Mouse (Mus musculus): ENCODE measurements at regions not wholly inside any gene's neighbourhood (a gene's known extent, or its start where the extent isn't known, plus 50 kb on each side); places are given as distances from the start of the nearest gene placed in this dataset.

DNA sequence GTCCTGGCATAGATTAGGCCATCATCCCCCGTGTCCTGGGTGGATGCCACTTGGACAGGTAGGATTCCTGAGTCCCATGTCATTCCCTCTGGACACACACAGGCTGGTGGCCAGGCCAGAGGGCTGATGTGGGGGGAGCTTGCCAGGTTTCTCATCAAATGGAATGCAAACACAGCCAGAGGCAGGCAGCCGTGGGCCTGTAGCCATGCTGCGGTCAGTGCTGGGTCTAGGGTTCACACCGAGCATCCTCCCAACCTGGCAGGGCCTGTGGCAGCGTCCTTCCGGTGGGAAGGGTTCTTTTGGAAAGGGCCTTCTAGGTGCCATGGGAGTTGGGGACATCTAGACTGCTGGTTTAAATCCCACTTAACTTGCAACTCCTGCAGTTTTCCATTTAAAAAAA lies 80.7 kb upstream of the Ubl3 start:
- no peak overlapping the region for H3K27ac ChIP-seq (replicated peaks; ENCODE audit: low read depth, low read length)

DNA sequence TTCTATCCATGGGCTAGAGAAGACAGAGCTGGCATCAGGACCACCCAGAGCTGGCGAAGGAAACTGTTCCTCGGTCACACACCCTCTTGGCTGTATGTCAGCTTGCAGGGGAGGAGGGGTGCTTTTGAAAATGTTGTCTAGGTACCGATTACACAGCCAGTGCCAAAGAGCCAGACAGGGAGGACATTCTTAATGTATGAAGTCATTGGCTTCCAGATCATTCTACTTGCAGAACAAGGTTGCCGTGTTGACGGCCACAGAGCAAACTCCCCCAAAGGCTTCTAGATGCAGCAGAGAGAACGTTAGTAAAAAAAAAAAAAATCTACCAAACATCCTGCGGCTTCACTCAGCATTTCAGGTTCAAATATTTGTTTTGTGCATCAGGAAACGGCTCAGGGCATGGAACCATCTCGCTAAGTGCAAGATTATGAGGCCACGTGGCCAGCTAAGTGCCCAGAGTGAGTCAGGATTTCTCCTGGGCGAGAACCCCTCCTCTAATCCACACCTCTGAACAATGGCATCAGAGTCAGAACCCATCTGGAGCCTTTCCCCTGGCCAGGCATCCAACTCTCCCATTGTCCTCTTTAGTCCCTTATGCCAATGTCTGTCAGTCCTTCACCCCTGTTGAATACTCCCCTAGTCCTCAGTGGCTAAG lies 80.1 kb upstream of the Ubl3 start:
- DNase-seq (ENCODE audit: low spot score) (peak; percentile 3), ATAC-seq (ENCODE audit: low FRiP score, low read depth) (no peak)
- 43% methylated on average over 11 of the region's 11 CpGs for WGBS
- TF ChIP-seq POLR2A (IDR thresholded peaks at IDR 0.05; ENCODE audit: borderline replicate concordance, extremely low read depth, insufficient read depth, insufficient read length): no peak
- Histone ChIP-seq H3K9me3 (ENCODE audit: control insufficient read depth, low read length) (no peaks in the 10 kb centered on the region), H3K27ac (replicated peaks; ENCODE audit: low read depth, low read length) (no peak overlapping the region), H3K4me1 (ENCODE audit: control insufficient read depth, insufficient read depth, low read length) (peaks cover 32% of the 10 kb centered on the region), H3K4me2 (replicated peaks; ENCODE audit: low read depth, low read length, severe bottlenecking) (no peak overlapping the region), H3K36me3 (ENCODE audit: control insufficient read depth, insufficient read depth, low read length) (no peaks in the 10 kb centered on the region), H3K9ac (ENCODE audit: low read depth, low read length, severe bottlenecking) (no peak overlapping the region), H3K4me3 (replicated peaks; ENCODE audit: low read length) (no peak overlapping the region), H3K27me3 (ENCODE audit: control insufficient read depth, insufficient read depth, low read length) (no peaks in the 10 kb centered on the region)

More for the DNA sequence above, 80.7 kb upstream of the Ubl3 start:
- no peaks in the 10 kb centered on the region for H3K9me3 ChIP-seq (ENCODE audit: control insufficient read depth, low read length)
- H3K4me2 ChIP-seq (replicated peaks; ENCODE audit: low read depth, low read length, severe bottlenecking): no peak overlapping the region
- no peak for DNase-seq (ENCODE audit: low spot score)
- H3K4me3 ChIP-seq (replicated peaks; ENCODE audit: low read length): no peak overlapping the region
- peaks cover 32% of the 10 kb centered on the region for H3K4me1 ChIP-seq (ENCODE audit: control insufficient read depth, insufficient read depth, low read length)
- no peaks in the 10 kb centered on the region for H3K27me3 ChIP-seq (ENCODE audit: control insufficient read depth, insufficient read depth, low read length)
- TF ChIP-seq POLR2A (IDR thresholded peaks at IDR 0.05; ENCODE audit: borderline replicate concordance, extremely low read depth, insufficient read depth, insufficient read length): no peak
- 95% methylated on average over 6 of the region's 6 CpGs for WGBS
- ATAC-seq (ENCODE audit: low FRiP score, low read depth): no peak
- no peak overlapping the region for H3K9ac ChIP-seq (ENCODE audit: low read depth, low read length, severe bottlenecking)
- H3K36me3 ChIP-seq (ENCODE audit: control insufficient read depth, insufficient read depth, low read length): no peaks in the 10 kb centered on the region

DNA sequence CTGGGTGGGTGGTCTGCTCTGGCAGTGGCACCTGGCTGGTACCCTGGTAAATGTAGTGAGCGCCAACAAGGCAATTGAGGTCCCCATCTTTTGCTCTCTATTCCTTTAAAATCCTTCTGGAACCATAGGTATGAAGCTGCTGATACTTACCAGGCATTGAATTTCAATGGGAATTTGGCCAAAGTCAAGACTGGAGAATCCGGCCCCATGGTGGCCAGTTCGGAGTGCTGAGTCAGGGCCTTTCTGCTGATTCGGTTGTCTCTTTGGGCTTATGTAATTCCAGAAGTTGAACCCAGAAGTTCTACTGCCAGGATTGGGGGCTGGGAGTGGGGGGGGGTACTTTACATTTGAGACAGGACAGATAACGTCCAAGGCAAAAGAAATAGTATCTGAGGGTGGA lies 79.0 kb upstream of the Ubl3 start:
- TF ChIP-seq POLR2A (IDR thresholded peaks at IDR 0.05; ENCODE audit: borderline replicate concordance, extremely low read depth, insufficient read depth, insufficient read length): no peak
- 79% methylated on average over 5 of the region's 5 CpGs for WGBS

DNA sequence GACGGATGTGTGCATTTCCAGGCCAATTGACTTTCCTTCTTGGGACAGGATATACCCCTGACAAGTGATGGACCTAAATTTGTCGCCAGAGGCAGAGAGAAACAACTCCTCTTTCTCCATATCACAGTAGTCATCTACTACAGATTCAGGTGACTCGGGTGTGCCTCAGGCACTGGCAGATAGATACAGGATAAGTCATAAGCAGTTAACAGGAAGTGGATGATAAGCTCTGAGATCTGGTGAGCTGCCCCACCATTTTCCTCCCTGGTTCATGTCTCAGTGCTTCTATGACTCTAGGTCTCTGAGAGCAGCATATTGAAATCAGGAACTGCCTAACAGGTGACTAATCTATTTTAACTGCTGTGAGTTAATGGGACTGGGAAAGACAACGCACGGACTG lies 73.4 kb upstream of the Ubl3 start:
- Histone ChIP-seq H3K4me3 (replicated peaks; ENCODE audit: low read length) (no peak overlapping the region), H3K9ac (ENCODE audit: low read depth, low read length, severe bottlenecking) (no peak overlapping the region), H3K36me3 (ENCODE audit: control insufficient read depth, insufficient read depth, low read length) (no peaks in the 10 kb centered on the region), H3K27me3 (ENCODE audit: control insufficient read depth, insufficient read depth, low read length) (no peaks in the 10 kb centered on the region), H3K9me3 (ENCODE audit: control insufficient read depth, low read length) (no peaks in the 10 kb centered on the region), H3K27ac (replicated peaks; ENCODE audit: low read depth, low read length) (no peak overlapping the region), H3K4me1 (ENCODE audit: control insufficient read depth, insufficient read depth, low read length) (no peaks in the 10 kb centered on the region), H3K4me2 (replicated peaks; ENCODE audit: low read depth, low read length, severe bottlenecking) (no peak overlapping the region)
- no peak for ATAC-seq (ENCODE audit: low FRiP score, low read depth)
- no peak for TF ChIP-seq POLR2A (IDR thresholded peaks at IDR 0.05; ENCODE audit: borderline replicate concordance, extremely low read depth, insufficient read depth, insufficient read length)
- WGBS: 83% methylated on average over 5 of the region's 5 CpGs
- no peak for DNase-seq (ENCODE audit: low spot score)

More for the DNA sequence above, 79.0 kb upstream of the Ubl3 start:
- Histone ChIP-seq H3K27ac (replicated peaks; ENCODE audit: low read depth, low read length) (no peak overlapping the region), H3K9me3 (ENCODE audit: control insufficient read depth, low read length) (no peaks in the 10 kb centered on the region), H3K4me1 (ENCODE audit: control insufficient read depth, insufficient read depth, low read length) (peaks cover 28% of the 10 kb centered on the region), H3K4me2 (replicated peaks; ENCODE audit: low read depth, low read length, severe bottlenecking) (no peak overlapping the region), H3K4me3 (replicated peaks; ENCODE audit: low read length) (no peak overlapping the region), H3K27me3 (ENCODE audit: control insufficient read depth, insufficient read depth, low read length) (no peaks in the 10 kb centered on the region), H3K9ac (ENCODE audit: low read depth, low read length, severe bottlenecking) (no peak overlapping the region), H3K36me3 (ENCODE audit: control insufficient read depth, insufficient read depth, low read length) (no peaks in the 10 kb centered on the region)
- ATAC-seq (ENCODE audit: low FRiP score, low read depth) (no peak), DNase-seq (ENCODE audit: low spot score) (no peak)

DNA sequence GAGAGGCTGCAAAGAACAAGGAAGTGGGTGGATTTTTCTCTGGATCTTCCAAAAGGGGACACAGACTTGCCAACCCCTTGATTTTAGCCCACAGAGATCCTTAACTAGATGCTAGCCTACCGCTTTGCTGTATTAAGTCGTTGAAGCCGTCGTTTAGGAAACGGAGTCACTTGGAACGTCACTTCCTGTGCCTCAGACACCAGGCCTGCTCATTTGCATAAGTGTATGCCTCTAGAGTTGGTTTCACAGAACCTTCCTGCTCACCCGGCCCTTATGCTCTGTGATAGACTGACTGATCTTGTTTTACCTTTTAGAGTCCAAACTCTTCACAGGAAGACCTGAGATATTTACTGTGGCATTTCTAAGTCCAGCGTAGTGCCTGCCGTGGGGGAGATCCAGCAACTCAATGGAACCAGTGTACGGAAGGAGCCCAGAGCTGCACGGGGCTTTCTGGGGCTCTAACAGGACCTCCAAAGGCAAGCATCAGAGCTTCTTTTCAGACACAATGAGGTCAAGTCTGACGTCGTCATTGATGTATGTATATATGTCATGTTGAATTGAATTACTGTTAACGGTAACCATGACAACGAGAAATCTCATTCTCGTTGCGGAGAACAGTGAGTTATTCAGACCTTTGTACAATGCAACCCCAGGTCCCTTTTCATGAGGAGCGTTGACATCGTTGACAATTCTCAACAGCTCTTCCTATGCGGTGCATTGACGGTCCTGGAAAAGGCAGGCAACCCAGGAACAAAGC lies 72.2 kb upstream of the Ubl3 start:
- H3K4me3 ChIP-seq (replicated peaks; ENCODE audit: low read length): no peak overlapping the region
- DNase-seq (ENCODE audit: low spot score) (no peak), ATAC-seq (ENCODE audit: low FRiP score, low read depth) (no peak)
- H3K27me3 ChIP-seq (ENCODE audit: control insufficient read depth, insufficient read depth, low read length): no peaks in the 10 kb centered on the region
- H3K9ac ChIP-seq (ENCODE audit: low read depth, low read length, severe bottlenecking): no peak overlapping the region
- no peak overlapping the region for H3K27ac ChIP-seq (replicated peaks; ENCODE audit: low read depth, low read length)
- WGBS: 83% methylated on average over 21 of the region's 21 CpGs
- H3K4me2 ChIP-seq (replicated peaks; ENCODE audit: low read depth, low read length, severe bottlenecking): no peak overlapping the region
- no peaks in the 10 kb centered on the region for H3K4me1 ChIP-seq (ENCODE audit: control insufficient read depth, insufficient read depth, low read length)
- no peak for TF ChIP-seq POLR2A (IDR thresholded peaks at IDR 0.05; ENCODE audit: borderline replicate concordance, extremely low read depth, insufficient read depth, insufficient read length)
- H3K9me3 ChIP-seq (ENCODE audit: control insufficient read depth, low read length): no peaks in the 10 kb centered on the region
- no peaks in the 10 kb centered on the region for H3K36me3 ChIP-seq (ENCODE audit: control insufficient read depth, insufficient read depth, low read length)
